Mouse (Mus musculus): ENCODE results near the gene Numb.
A peak's percentile ranks its signal among the peaks of the same experiment; 100 is the strongest.
"Not testable (repeated sequence)": the region's sequence is repeated elsewhere in the genome, so short reads cannot be mapped to it uniquely, and the experiment has no call there.

Gene Numb

DNA sequence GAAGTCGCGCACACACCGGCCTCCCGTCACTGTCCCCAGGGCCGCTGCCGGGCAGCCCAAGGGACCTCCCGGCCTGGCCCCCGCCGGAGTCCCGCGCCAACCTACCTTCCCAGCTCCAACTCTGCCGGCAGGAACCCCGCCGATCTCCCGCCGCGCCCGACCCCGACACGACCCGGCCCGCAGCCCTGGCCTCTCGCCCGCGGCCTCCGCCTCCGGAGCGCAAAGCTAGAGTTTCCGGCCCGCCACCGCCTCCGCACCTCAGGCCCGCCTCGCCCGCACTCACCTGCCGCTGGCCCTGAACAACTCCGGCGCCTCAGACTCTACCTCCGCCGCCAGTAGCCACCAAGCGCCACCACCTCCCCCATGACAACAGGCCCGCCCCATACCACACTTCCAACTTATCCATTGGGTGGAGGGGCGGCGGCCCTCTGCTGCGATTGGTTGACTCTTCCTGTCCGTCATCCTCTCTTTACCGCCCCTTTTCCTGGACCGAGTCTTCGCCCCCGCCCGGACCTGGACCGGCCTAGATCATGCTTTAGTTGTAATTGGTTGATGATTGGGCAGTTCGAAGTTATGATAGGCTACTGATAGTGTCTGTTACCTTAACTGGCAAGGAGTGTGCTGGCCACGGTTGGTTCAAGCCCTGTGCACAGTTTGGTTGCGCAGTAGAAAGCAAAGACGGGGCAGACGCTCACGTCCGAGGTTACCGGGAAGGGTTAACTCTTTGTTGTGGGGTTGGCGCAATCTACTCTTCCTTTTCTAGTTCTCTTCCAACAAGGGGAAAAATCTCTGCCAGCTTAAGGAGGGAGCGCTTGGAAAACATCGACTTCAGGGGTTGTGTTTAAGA lies at the start of gene Numb:
Gene Numb (minus strand): TSS at position 400 of the 847 bp plus-strand sequence.
- DNase-seq, result peak; percentile 99 to 100

DNA sequence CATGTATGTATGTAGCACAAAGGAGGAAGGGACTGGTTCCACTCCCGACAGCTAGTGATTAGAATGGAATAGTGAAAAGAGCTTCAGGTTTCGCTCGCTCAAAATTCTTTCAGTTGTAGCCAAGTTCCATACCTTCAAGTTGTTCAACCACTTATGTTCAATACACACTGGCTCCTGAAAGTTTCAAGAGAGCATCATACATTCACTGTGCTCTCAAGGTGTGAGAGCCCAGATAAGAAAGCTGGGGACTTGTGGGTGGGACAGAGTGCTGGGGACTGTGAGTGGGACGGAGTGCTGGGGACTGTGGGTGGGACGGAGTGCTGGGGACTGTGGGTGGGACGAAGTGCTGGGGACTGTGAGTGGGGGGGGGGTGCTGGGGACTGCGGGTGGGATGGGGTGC lies 43.5 kb upstream of the Numb start:
- no peak for DNase-seq

DNA sequence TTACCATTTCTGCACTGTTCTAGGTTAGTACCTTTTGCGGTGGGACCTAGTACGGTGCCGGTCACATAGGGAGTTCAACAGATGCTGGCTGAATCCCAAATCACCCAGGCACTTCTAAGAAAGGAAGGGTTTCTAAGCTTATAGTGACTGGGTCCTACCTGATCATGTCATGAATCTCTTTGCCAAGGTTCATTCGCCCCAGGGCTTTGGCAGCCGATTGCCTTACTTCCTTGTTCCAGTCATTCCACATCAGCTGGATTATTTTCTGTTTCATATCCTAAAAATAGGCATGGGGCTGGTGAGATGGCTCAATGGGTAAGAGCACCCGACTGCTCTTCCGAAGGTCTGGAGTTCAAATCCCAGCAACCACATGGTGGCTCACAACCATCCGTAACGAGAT lies 36.5 kb upstream of the Numb start:
- no peak for DNase-seq

DNA sequence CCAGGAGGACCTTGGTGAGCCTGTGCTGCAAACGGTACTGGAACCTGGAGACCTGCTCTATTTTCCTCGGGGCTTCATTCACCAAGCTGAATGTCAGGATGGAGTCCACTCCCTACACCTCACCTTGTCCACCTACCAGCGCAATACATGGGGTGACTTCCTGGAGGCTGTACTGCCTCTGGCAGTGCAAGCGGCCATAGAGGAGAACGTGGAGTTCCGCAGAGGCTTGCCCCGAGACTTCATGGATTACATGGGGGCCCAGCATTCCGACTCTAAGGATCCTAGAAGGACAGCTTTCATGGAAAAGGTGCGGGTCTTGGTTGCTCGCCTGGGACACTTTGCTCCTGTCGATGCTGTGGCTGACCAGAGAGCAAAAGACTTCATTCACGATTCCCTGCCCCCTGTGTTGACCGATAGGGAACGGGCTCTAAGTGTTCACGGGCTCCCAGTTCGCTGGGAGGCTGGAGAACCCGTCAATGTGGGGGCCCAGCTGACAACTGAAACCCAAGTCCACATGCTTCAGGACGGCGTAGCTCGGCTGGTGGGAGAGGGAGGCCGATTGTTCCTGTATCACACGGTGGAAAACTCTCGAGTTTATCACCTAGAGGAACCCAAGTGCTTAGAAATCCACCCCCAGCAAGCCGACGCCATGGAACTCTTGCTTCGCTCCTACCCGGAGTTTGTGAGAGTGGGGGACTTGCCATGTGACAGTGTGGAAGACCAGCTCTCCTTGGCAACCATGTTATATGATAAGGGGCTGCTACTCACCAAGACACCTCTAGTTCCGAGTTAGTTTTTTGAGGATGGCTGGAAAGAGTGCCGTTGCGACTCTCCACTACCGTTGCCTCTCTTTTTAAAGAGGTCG lies 30.2 kb upstream of the Numb start:
- DNase-seq, result no peak

DNA sequence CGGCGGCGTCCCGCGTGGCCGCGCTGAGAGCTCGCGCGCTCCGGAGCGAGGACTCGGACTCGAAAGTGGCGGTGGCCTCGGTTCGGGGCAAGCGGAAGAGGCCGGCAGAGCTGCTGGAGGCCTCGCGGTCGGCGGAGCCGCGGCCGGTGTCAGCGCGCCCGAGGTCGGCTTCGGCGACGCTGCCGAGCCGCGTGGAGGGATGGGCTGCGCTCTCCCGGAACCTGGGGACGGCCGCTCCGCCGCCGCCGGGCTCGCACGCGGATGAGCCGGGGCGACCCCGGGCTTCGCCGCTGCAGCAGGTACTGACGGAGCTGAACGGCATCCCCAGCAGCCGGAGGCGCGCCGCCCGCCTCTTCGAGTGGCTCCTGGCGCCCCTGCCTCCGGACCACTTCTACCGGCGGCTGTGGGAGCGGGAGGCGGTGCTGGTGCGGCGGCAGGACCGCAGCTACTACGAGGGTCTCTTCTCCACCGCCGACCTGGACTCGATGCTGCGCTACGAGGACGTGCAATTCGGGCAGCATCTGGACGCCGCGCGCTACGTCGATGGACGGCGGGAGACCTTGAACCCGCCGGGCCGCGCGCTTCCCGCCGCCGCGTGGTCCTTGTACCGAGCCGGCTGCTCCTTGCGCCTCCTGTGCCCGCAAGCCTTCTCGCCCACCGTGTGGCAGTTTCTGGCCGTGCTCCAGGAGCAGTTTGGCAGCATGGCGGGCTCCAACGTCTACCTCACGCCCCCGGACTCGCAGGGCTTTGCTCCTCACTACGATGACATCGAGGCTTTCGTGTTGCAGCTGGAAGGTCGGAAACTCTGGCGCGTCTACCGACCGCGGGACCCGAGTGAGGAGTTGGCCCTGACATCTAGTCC lies 29.3 kb upstream of the Numb start:
- DNase-seq, result peak in 1 of 2 experiments; percentile 17

DNA sequence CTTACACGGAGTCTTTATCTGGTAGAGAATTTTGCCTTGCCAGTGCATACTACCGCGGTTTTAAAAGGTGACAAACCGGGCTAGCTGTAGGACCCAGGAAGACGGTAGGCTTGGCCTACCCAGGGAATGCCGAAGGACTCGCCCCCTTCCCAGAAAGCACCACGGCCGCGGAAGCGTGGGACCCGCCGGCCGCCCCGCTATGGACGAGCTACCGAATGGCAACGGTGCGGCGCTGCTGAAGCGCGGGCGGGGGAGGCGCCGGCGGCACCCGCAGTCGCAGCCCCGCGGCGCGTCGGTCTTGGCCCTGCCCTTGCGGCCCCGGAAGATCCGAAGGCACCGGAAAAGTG lies 28.7 kb upstream of the Numb start, which contains the start of gene Riox1:
Gene Riox1 (plus strand): TSS at position 116 of the 347 bp plus-strand sequence.
- DNase-seq, result peak; percentile 84

DNA sequence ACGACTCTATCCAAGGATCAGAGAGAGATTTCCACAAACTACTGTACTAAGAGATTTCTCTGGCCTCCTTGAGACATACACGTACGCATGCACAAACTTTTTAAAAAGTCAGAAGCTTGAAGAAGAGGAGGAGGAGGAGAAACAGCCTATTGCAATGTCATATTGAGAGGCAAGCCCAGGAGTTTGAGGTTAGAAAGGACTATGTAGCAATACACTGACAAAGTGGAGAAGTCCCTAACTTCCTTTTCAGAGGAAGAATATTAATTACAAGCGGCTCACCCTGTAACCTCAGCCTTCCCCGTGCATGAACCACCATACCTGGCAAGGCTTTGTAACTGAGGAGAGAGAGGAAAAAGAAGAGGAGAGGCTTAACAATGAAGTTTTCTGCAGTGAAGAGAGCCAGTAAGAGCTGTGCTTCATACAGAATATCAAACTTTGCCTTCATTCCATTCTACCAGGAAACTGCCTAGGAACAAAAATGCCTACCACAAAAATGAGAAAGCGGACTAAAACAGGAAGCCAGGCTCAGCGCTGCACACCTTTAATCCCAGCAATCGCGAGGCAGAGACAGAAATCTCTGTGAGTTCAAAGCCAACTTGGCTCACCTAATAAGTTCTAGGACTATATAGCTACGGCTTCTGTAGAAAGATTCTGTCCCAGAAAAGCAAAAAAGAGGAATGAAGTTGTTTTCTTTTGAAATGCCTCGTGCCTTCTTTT lies 28.2 kb upstream of the Numb start:
- no peak for DNase-seq

DNA sequence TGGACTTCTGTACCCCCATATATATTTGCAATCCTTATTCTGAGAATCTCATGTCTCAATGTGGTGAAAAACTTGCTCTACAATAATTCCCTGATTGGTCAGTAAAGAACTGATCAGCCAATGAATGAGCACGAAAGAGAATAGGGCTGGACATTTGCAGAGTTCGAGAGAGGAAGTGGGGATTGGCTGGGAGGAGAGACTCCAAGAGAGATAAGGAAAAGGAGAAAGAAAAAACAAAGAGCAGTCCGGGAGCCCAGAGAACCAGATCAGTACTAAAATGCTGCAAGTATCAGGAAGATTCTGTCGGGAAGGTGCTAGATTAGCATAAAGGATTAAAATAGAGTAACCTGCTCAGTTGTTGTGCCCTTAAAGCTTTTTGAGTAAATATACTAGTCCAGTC lies 27.3 kb upstream of the Numb start:
- no peak for DNase-seq

DNA sequence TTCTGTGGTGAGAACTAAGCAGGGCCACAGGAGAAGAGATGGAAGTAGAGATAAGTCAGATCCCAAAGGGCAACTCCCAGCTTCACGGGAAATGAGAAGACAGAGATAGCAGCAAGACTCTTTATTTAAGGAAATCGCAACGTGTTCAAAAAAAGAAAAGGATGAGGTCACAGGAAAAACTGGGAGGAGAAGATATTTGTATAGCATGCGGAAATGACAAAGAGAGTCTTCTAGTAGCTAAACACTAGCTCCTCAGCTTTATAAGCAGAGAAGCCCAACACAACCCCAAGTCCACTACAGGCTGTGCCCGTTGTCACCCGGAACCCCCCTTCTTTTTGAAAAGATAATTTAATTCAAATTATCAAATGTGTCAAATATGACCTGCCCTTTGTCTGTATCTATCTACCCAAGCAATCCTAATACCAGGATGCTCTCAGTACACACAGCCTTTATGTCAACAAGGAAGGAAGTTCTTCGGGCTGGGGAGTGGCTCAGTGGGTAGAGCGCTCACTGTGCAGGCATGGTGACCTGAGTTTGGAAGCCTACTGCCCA lies 25.6 kb upstream of the Numb start:
- DNase-seq, result no peak

DNA sequence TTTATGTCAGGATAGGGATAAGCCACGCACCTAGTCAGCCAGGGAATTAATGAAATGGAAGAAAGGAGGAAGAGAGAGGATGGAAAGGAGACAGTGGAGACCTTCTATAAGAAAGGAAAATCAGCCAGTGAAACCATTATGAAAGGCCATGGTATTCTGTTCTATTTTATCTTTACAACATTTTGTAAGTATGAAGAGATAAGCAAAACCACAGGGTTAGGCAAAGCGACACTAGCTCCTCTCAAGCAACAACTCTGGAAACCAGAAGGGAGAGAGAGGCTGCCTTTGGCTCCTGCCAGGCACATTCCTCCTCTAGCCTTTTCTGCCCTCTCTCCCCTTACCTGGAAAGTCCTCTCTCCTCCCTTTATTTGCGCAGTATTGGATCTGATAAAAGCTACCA lies 20.2 kb upstream of the Numb start:
- DNase-seq, result no peak

DNA sequence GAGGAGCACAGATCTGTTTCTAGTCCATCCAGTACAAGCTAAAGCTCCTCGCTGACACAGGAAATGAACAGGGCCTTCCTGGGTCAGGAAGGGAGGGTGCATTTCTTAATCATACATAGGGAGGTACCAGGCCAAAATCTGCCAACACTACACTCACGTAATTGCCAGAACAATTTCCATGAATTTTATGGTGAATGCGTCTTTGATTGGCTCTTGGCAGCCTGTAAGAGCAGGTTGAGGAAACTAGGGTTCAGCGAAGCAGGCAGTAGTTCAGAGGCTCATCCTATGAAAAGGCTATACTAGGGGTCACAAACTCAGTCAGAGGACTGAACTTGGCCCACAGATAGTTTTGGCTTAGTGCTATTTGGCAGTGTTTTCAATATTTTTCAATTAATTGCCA lies 18.3 kb upstream of the Numb start:
- DNase-seq, result no peak

DNA sequence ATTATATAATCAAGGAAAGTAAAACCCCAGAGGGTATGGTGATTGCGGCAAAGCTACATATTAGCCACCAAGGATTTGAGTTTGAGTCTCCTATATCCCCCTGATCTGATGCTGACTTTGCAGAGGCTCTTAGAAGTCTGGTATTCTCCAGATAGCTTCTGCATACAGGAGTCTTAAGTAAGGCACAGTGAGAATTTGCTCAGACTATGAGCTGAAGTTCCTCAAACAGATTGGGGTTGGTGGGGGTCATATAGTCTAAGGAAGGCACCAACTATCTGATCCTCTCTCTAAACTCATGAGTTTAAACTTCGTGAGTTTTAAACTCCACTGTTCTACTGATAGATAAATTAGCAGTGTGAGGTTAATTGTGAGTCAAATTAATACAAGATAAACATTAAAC lies 17.6 kb upstream of the Numb start:
- no peak for DNase-seq

DNA sequence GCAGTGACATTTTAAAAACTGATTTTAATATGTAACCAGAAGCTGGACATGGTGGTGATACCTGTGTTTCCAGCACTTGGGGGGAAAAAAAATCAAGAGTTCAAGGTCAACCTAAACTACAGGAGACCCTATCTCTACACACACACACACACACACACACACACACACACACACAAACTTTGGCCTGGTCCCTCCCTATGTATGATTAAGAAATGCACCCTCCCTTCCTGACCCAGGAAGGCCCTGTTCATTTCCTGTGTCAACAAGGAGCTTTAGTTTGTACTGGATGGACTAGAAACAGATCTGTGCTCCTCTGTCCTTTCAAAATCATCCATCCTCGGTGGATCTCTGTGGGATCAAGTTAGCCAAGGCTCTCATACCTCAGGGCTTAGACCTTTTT lies 16.9 kb upstream of the Numb start:
- not testable (repeated sequence) for DNase-seq

DNA sequence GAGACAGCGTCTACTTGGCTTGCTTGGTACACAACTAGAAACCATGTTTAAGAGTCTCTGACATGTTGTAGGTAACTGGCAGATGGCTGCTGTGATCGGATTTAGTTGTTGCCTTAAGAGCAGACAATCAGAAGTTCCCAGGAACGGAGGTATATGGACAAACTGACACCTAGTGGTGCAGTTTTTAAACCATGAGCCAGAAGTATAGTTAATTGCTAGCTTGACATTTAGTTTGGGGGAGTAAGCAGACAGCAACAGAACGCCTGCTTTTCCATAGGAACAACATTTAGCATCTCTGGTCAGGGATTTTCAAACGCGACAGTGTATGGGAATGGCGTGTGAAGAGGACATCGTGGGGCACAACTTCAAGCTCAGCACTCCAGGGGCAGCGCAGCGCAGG lies 15.9 kb upstream of the Numb start:
- no peak for DNase-seq

DNA sequence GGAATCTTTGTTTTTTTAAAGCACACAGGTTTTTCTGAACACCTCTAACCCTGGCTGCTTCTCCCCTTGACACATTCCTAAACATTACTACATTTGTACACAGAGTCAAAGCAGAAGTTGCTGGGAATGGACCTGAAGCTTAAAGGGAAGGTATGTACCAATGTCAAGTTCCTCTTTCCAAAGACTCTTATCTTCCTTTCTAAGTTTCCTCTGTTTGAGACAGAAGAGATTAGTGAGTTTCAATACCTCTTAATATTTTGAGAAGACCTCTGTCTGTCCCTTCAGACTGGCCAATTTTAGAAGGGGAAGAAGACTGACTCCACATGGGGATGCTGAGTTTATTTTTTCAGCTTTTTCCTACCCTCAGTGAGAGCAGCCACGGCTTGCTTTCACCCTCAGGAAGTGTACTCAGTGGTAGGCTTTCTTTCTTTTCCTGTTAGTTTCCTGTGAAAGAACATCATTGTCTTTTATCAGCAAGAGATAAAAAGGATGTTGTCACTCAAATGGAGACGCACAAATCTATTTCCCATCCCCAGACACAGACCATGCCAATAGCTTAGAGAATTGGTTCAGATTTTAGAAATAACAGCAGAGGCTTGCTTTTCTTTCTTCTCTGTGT lies 7.6 kb upstream of the Numb start:
- DNase-seq, result no peak

DNA sequence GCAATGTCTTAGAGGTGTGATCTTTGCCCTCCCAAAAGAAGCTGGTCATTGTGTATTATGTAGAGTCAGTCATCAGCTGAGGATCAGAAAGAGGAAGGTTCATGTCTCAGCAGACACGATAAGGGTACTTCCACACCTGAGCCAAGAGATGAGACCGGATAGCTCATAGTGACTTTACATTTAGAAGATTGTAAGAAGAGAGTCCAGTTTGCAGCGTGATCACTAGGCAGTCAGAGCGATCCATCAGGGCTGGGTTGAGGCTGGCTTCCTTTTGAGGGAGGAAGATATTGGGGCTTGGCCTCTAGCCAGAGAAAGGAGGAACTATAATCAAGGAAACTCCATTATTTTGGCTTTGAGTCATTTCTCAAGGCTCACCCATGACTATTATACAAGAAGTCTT lies 6.0 kb upstream of the Numb start:
- DNase-seq, result no peak

DNA sequence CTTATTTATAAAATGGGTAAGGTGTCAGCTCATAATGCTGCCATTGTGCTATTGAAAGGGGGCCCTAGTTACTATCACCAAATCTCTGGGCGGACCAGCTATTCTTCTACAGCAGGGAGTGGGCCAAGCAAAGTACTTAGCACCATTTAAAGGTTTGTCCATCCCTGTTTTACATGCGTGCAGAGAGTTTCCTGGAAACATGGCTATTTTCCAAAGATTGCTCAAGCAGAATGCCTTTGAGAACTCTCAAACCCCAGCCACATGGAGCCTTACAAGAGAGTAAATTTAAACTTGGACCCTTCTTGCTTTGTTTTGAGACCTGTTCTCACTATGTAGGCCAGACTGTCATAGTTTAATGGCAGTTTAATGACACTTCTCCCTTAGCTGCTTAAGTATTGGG lies 4.3 kb upstream of the Numb start:
- DNase-seq, result no peak

DNA sequence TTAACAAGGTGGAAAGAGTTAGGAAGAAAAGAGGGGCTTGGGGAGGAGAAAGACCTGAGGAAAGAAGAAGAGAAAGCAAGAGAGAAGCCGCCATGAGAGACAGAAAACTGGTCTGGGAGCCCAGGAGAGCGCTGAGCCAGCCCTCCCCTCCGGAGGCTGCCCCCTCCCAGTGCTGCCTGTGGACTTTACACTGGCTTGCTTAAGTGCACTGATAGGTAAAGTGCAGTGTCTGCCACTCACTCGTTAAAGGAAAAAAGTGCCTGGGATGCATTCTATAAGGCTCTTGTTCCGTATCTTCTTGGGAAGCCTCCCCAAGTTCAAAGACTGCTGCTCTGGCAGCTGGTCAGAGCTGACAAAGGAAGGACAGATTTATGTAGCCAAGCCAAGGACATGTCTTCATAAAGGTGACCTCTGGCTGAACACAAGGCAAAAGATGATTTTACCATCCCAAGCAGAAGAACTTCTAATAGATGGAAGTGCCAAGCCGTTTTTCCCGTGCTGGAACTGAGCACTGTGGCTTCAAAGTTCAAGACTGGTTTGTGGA lies 3.5 kb upstream of the Numb start:
- peak; percentile 32 to 44 for DNase-seq

DNA sequence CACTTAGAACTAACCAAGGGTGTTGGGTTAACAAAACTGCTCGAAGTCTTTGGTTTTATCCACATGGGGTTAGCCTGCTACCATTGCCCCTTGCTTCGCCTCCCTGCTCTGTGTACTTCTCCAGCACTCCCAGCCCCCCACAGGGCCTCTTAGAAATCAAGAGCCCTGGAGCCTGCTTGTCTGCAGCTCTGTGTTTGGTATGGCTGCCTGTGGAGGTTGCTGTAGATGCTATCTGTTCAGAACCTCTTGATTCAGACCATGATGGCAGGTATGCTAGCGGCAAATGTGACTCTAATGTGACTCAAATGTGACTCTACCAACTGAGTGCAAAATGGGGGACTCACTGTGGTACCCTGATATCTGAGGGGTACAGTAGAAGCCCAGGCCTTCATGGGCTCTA lies 2.6 kb upstream of the Numb start:
- no peak for DNase-seq

DNA sequence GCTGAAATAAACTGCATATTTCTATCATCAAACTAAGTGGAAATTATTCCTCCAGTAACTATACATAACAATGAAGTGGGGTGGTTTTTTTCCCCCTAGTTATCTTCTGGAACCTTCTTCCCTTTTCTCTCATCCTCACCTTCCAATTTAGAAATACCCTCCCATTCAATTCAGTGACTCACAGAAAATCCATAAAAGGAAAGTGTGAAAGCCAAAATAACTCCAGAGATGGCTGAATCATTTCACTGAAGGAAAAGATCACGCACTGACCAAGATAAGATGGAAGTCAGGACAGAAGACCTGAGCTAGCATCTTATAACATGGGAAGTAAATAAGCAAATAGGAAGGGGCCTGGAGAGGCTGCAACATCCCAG lies 1.7 kb upstream of the Numb start:
- no peak for DNase-seq

DNA sequence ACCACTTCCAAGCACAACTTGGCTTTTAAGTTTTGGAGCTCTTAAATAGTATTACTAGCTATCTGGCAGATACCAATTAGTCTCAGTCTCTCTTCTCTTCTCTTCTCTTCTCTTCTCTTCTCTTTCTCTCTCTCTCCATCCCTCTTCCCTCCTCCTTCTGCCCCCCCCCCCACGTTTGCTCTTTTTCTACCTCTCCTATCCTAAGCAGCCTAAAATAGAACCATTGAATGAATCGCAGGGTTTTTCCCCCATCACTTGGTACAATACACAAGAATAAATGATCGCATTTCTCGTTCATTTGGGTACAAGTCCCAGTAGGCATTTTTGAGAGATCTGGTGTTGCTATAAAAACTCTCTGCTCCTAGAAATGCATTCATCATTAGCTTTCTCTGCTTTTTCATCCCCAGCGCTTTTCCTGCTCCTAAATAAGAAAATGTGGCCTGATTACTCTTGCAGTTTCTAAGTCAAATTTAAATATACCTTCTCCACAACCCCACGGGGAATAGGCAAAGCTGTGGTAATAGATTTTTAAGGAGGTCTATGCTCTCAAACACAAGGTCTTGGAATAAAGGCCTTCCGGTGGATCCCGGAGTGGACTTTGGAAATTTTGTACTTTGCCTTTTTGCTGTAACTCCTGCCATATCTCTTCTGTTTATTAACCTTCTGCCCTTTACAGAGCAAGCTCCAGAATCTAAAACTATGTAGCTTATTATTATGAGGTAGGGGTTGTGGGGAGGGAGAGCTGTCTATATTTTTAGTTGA lies 1.2 kb upstream of the Numb start:
- DNase-seq, result peak; percentile 60 to 68
